Mouse (Mus musculus) thymus, adult 2 months (tissue): ENCODE results near the gene Mpig6b. TPM values are rescaled to one million over a fixed set of nuclear protein-coding genes. Genes with fewer than 3 reads are reported as not detected.

Experiments
- DNase-seq: peaks from one replicate; pipeline ENCODE4 v3.0.0; 2021
- H3K27ac ChIP-seq: fragments of 200-500 bp; 2 replicates; pipeline ENCODE4 v1.5.1; 2012; ENCODE audit warnings: low read length, control low read depth; ENCODE audit not compliant: control insufficient read depth, insufficient read depth
- H3K27me3 ChIP-seq: fragments of 200-500 bp; 2 replicates; pipeline ENCODE4 v1.6.1; 2012; ENCODE audit warnings: mild to moderate bottlenecking, low read length, moderate library complexity, mixed read lengths; ENCODE audit not compliant: control insufficient read depth, insufficient read depth
- H3K36me3 ChIP-seq: fragments of 200-500 bp; 2 replicates; pipeline ENCODE4 v1.6.1; 2012; ENCODE audit warnings: mild to moderate bottlenecking, low read length, moderate library complexity; ENCODE audit not compliant: control insufficient read depth, insufficient read depth
- H3K4me1 ChIP-seq: fragments of 200-500 bp; replicated peaks from 2 replicates; pipeline ENCODE4 v1.6.1; 2012; ENCODE audit warnings: low read length; ENCODE audit not compliant: control insufficient read depth, insufficient read depth
- H3K4me3 ChIP-seq: fragments of 200-500 bp; 2 replicates; pipeline ENCODE4 v1.5.1; 2012; ENCODE audit warnings: mild to moderate bottlenecking, low read length, control low read depth, moderate library complexity; ENCODE audit not compliant: control insufficient read depth, insufficient read depth
- CTCF ChIP-seq: fragments of 200-500 bp; IDR thresholded peaks from 2 replicates; pipeline ENCODE4 v1.5.1; 2012; ENCODE audit warnings: mild to moderate bottlenecking, control low read depth, low read length, moderate library complexity, borderline replicate concordance; ENCODE audit not compliant: control insufficient read depth, poor library complexity, insufficient read depth; ENCODE audit errors: extremely low read depth
- POLR2A ChIP-seq: fragments of 200-500 bp; IDR thresholded peaks from 2 replicates; pipeline ENCODE4 v1.6.1; 2012; ENCODE audit warnings: mild to moderate bottlenecking, low read length, control low read depth, moderate library complexity; ENCODE audit not compliant: control insufficient read depth, poor library complexity, insufficient read depth; ENCODE audit errors: extremely low read depth
- WGBS: fragments of 180-500 bp; shearing (Covaris S2); methylation state at CpG from one replicate; pipeline ENCODE4 v1.1.7; 2018; 5-methylcytosine and 5-hydroxymethylcytosine counted together
- polyA plus RNA-seq: library from polyadenylated mRNA; depleted of rRNA; stranded (reverse); fragments of >200 nt; gene quantifications from 2 replicates; pipeline ENCODE4 v1.2.3, GENCODE M21; 2012; rRNA removed

The Mpig6b gene
- polyA plus RNA-seq, 1 experiment: 0.20 TPM

DNA sequence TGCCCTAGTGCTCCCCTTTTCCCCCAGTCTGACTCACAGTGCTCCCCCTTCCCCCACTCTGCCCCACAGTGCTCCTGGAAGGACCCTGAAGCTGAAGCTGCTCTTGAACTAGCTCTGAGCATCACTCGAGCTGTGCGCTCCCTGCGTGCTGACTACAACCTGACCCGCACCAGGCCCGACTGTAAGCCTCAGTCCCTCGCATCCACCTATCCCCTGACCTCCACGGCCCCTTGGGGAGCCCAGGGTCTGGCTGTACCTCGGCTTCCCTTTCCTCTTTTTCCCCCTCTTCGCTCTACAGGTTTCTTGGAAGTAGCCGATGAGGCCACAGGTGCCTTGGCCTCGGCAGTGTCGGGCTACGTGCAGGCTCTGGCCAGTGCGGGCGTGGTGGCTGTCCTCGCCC lies 50.7 kb downstream of the Mpig6b start:
- Histone ChIP-seq H3K27ac (no peak overlapping the region), H3K4me3 (no peak overlapping the region), H3K4me1 (peaks cover 14% of the 10 kb centered on the region), H3K36me3 (peaks cover 28% of the 10 kb centered on the region), H3K27me3 (no peaks in the 10 kb centered on the region)
- DNase-seq: no peak
- no peak for TF ChIP-seq POLR2A
- TF ChIP-seq CTCF: no peak
- WGBS: 97% methylated on average over 16 of the region's 16 CpGs

DNA sequence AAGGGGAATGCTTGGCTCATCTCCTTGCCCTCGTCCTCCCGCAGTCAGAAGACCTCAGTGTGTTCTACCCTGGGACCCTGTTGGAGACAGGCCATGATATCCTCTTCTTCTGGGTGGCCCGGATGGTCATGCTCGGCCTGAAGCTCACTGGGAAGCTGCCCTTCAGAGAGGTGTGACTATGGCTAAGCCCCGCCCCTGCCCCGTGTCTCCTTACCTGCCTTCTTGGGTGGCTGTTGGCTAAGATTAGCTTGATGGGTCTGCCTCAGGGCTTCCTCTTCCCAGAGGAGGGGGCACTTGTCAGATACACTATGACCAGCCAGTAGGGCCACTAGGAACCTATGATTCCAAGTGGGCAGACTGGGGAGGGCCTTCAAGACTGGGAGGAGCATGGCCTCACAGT lies 52.8 kb downstream of the Mpig6b start:
- H3K36me3 ChIP-seq: peaks cover 29% of the 10 kb centered on the region
- no peaks in the 10 kb centered on the region for H3K27me3 ChIP-seq
- no peak for DNase-seq
- no peak overlapping the region for H3K4me3 ChIP-seq
- no peak overlapping the region for H3K27ac ChIP-seq
- peaks cover 14% of the 10 kb centered on the region for H3K4me1 ChIP-seq
- 89% methylated on average over 6 of the region's 6 CpGs for WGBS
- TF ChIP-seq CTCF (no peak), POLR2A (no peak)

Other genes with a start within 250 kb of the Mpig6b start
- 62.2 and 80.8 TPM in 2 replicates for gene Stk19, start 229.2 kb downstream of the Mpig6b start, polyA plus RNA-seq
- gene Dxo, start 229.2 kb downstream of the Mpig6b start, polyA plus RNA-seq: 95.7 and 115 TPM in 2 replicates
- gene Skiv2l, start 216.0 kb downstream of the Mpig6b start, polyA plus RNA-seq: 209 TPM in 2 replicates
- gene Nelfe, start 215.8 kb downstream of the Mpig6b start, polyA plus RNA-seq: 26.1 and 33.4 TPM in 2 replicates
- 12.3 and 14.9 TPM in 2 replicates for gene Cfb, start 203.7 kb downstream of the Mpig6b start, polyA plus RNA-seq
- 15.0 and 16.3 TPM in 2 replicates for gene Zbtb12, start 186.7 kb downstream of the Mpig6b start, polyA plus RNA-seq
- gene Gm20547, start 184.1 kb downstream of the Mpig6b start, polyA plus RNA-seq: 0.03 TPM in 1 of 2 replicates, not detected in the other
- gene C2, start 167.9 kb downstream of the Mpig6b start, polyA plus RNA-seq: 12.9 and 18.4 TPM in 2 replicates
- gene Ehmt2, start 167.7 kb downstream of the Mpig6b start, polyA plus RNA-seq: 372 and 380 TPM in 2 replicates
- gene Slc44a4, start 151.7 kb downstream of the Mpig6b start, polyA plus RNA-seq: 0.33 and 0.59 TPM in 2 replicates
- 66.9 and 82.3 TPM in 2 replicates for gene Neu1, start 134.9 kb downstream of the Mpig6b start, polyA plus RNA-seq
- 22.7 and 26.5 TPM in 2 replicates for gene Hspa1b, start 106.9 kb downstream of the Mpig6b start, polyA plus RNA-seq
- not detected in 2 replicates for gene Gm20481, start 96.3 kb downstream of the Mpig6b start, polyA plus RNA-seq
- 10.0 and 12.2 TPM in 2 replicates for gene Hspa1a, start 94.0 kb downstream of the Mpig6b start, polyA plus RNA-seq
- gene Hspa1l, start 93.5 kb downstream of the Mpig6b start, polyA plus RNA-seq: 0.06 and 0.28 TPM in 2 replicates
- gene Lsm2, start 84.3 kb downstream of the Mpig6b start, polyA plus RNA-seq: 207 and 265 TPM in 2 replicates
- 404 and 545 TPM in 2 replicates for gene Vars, start 65.2 kb downstream of the Mpig6b start, polyA plus RNA-seq
- gene Vwa7, start 49.6 kb downstream of the Mpig6b start, polyA plus RNA-seq: 1.1 and 1.5 TPM in 2 replicates
- 12.3 and 18.3 TPM in 2 replicates for gene Sapcd1, start 38.2 kb downstream of the Mpig6b start, polyA plus RNA-seq
- 15.5 and 20.0 TPM in 2 replicates for gene Msh5, start 19.4 kb downstream of the Mpig6b start, polyA plus RNA-seq
- gene Clic1, start 16.2 kb downstream of the Mpig6b start, polyA plus RNA-seq: 316 and 321 TPM in 2 replicates
- 54.0 and 55.3 TPM in 2 replicates for gene Ddah2, start 7.1 kb downstream of the Mpig6b start, polyA plus RNA-seq
- gene Ly6g6c, start 796 bp downstream of the Mpig6b start, polyA plus RNA-seq: 3.6 and 5.0 TPM in 2 replicates
- 2.3 and 3.4 TPM in 2 replicates for gene Ly6g6e, start 10.7 kb upstream of the Mpig6b start, polyA plus RNA-seq
- gene Ly6g6d, start 11.9 kb upstream of the Mpig6b start, polyA plus RNA-seq: 0.59 and 1.5 TPM in 2 replicates
- gene Ly6g6f, start 19.4 kb upstream of the Mpig6b start, polyA plus RNA-seq: 0.66 and 1.3 TPM in 2 replicates
- 191 and 202 TPM in 2 replicates for gene Abhd16a, start 23.1 kb upstream of the Mpig6b start, polyA plus RNA-seq
- gene Ly6g5c, start 42.1 kb upstream of the Mpig6b start, polyA plus RNA-seq: 0.27 TPM in 1 of 2 replicates, not detected in the other
- 5.9 and 8.3 TPM in 2 replicates for gene Ly6g5b, start 49.2 kb upstream of the Mpig6b start, polyA plus RNA-seq
- gene Gpank1, start 55.3 kb upstream of the Mpig6b start, polyA plus RNA-seq: 35.2 and 37.8 TPM in 2 replicates
- 500 and 515 TPM in 2 replicates for gene Csnk2b, start 55.9 kb upstream of the Mpig6b start, polyA plus RNA-seq
- 12.9 and 16.0 TPM in 2 replicates for gene D17H6S53E, start 60.2 kb upstream of the Mpig6b start, polyA plus RNA-seq
- 0.55 and 0.85 TPM in 2 replicates for gene Apom, start 65.9 kb upstream of the Mpig6b start, polyA plus RNA-seq
- 411 TPM in 2 replicates for gene Bag6, start 69.0 kb upstream of the Mpig6b start, polyA plus RNA-seq
- 770 and 778 TPM in 2 replicates for gene Prrc2a, start 98.7 kb upstream of the Mpig6b start, polyA plus RNA-seq
- gene Aif1, start 109.9 kb upstream of the Mpig6b start, polyA plus RNA-seq: 5.4 and 8.9 TPM in 2 replicates
- 30.7 and 49.6 TPM in 2 replicates for gene Lst1, start 122.3 kb upstream of the Mpig6b start, polyA plus RNA-seq
- gene Ltb, start 128.3 kb upstream of the Mpig6b start, polyA plus RNA-seq: 358 and 375 TPM in 2 replicates
- gene Tnf, start 135.8 kb upstream of the Mpig6b start, polyA plus RNA-seq: 11.3 and 11.4 TPM in 2 replicates
- 14.4 and 14.5 TPM in 2 replicates for gene Lta, start 139.2 kb upstream of the Mpig6b start, polyA plus RNA-seq
- 0.29 TPM in 1 of 2 replicates, not detected in the other for gene Gm16181, start 154.7 kb upstream of the Mpig6b start, polyA plus RNA-seq
- gene Atp6v1g2, start 167.5 kb upstream of the Mpig6b start, polyA plus RNA-seq: 7.9 TPM in 2 replicates
- gene Nfkbil1, start 169.6 kb upstream of the Mpig6b start, polyA plus RNA-seq: 34.2 and 41.3 TPM in 2 replicates
- gene Ddx39b, start 175.6 kb upstream of the Mpig6b start, polyA plus RNA-seq: 778 and 831 TPM in 2 replicates
- gene H2-D1, start 196.5 kb upstream of the Mpig6b start, polyA plus RNA-seq: 873 and 1,061 TPM in 2 replicates